In genomic region chr10:121488623-121489299, GRCm38 (mm10) we compare ENCODE assay signal across 9 mouse cellular contexts. TPM values are rescaled to one million over a fixed set of nuclear protein-coding genes. Genes with fewer than 3 reads are reported as not detected.
DNase-seq lines count a peak whose midpoint lies in the region; ATAC-seq and TF ChIP-seq lines count a peak whose summit lies in the region.
"Had no signal": no experiment of that assay in that cellular context is flagged by ENCODE, and none has a peak within 500 bp of the region (broad histone marks: within the 10 kb centered on the region; RNA-seq: fewer than 3 reads in every experiment).

No protein-coding gene starts in this region.

- no peaks in the 10 kb centered on the region for H3K36me3 ChIP-seq in heart, embryonic 13.5 days
- no peaks in the 10 kb centered on the region for H3K36me3 ChIP-seq in hindbrain, embryonic 12.5 days
- H3K36me3 ChIP-seq: limb, embryonic 13.5 days had no signal

- no peaks in the 10 kb centered on the region for H3K9me3 ChIP-seq in heart, embryonic 13.5 days
- H3K9me3 ChIP-seq in hindbrain, embryonic 12.5 days (replicated peaks): no peaks in the 10 kb centered on the region
- H3K9me3 ChIP-seq: limb, embryonic 13.5 days had no signal

- 0 out of 2 replicates have a peak overlapping the region, but pooled peaks have one; percentile 9 for H3K4me2 ChIP-seq in heart, embryonic 13.5 days
- H3K4me2 ChIP-seq in hindbrain, embryonic 12.5 days (replicated peaks): no peak overlapping the region
- H3K4me2 ChIP-seq: limb, embryonic 13.5 days had no signal

- WGBS in heart, embryonic 13.5 days: 74% methylated on average over 14 of the region's 14 CpGs
- WGBS in bone marrow, adult 2 months: 35% methylated on average over 14 of the region's 14 CpGs
- WGBS in hindbrain, embryonic 12.5 days: 83% methylated on average over 14 of the region's 14 CpGs

- H3K27ac ChIP-seq in heart, embryonic 13.5 days (replicated peaks): peak overlapping the region; percentile 42
- H3K27ac ChIP-seq in bone marrow, adult 2 months (ENCODE audit: control insufficient read depth, insufficient read depth, low read depth, low read length, poor library complexity): peak overlapping the region; percentile 84; the same call in 1 of the 2 replicates
- no peak overlapping the region for H3K27ac ChIP-seq in hindbrain, embryonic 12.5 days
- H3K27ac ChIP-seq: limb, embryonic 13.5 days had no signal

- TF ChIP-seq CTCF in bone marrow, adult 2 months (IDR thresholded peaks at IDR 0.05; ENCODE audit: control insufficient read depth, insufficient read depth, low read length): no peak

- DNase-seq in heart, postnatal 14 days: no peak
- peak; percentile 65 to 90 for DNase-seq in kidney, postnatal 25 days
- DNase-seq in urinary bladder, postnatal 25 days (ENCODE audit: low spot score): no peak

- H3K4me1 ChIP-seq in heart, embryonic 13.5 days: peaks cover 8% of the 10 kb centered on the region
- peaks cover 14% of the 10 kb centered on the region for H3K4me1 ChIP-seq in bone marrow, adult 2 months (ENCODE audit: control insufficient read depth, insufficient read depth, low read length)
- no peaks in the 10 kb centered on the region for H3K4me1 ChIP-seq in hindbrain, embryonic 12.5 days
- H3K4me1 ChIP-seq: limb, embryonic 13.5 days had no signal

- TF ChIP-seq POLR2A in bone marrow, adult 2 months (IDR thresholded peaks at IDR 0.05; ENCODE audit: borderline replicate concordance, control insufficient read depth, low read depth, low read length): no peak

- no peak overlapping the region for H3K4me3 ChIP-seq in heart, embryonic 13.5 days
- peak overlapping the region; percentile 78 for H3K4me3 ChIP-seq in bone marrow, adult 2 months (replicated peaks; ENCODE audit: control insufficient read depth, low read depth, low read length)
- no peak overlapping the region for H3K4me3 ChIP-seq in hindbrain, embryonic 12.5 days
- H3K4me3 ChIP-seq: limb, embryonic 13.5 days had no signal

- ATAC-seq in heart, embryonic 13.5 days (ENCODE audit: extremely low read depth, insufficient number of reproducible peaks, low FRiP score, low TSS enrichment): no peak
- peak; percentile 92 for ATAC-seq in megakaryocyte, adult 5-6 weeks (ENCODE audit: poor library complexity, severe bottlenecking)
- no peak for ATAC-seq in inflammation-experienced regulatory T-cells, adult 6 months
- ATAC-seq in hindbrain, embryonic 12.5 days (ENCODE audit: low FRiP score): no peak

- no peak overlapping the region for H3K9ac ChIP-seq in heart, embryonic 13.5 days
- no peak overlapping the region for H3K9ac ChIP-seq in hindbrain, embryonic 12.5 days
- H3K9ac ChIP-seq: limb, embryonic 13.5 days had no signal

- intact Hi-C loops in heart, postnatal 14 days (cut with DNase I): no loop called here

- H3K27me3 ChIP-seq in heart, embryonic 13.5 days (replicated peaks): no peaks in the 10 kb centered on the region
- no peaks in the 10 kb centered on the region for H3K27me3 ChIP-seq in hindbrain, embryonic 12.5 days
- H3K27me3 ChIP-seq: limb, embryonic 13.5 days had no signal

RNA-seq across cellular contexts. Expression of gene Rassf3, which starts 12.6 kb away (rescaled TPM):
- 15.2 and 19.2 TPM in 2 replicates for polyA plus RNA-seq in heart, embryonic 13.5 days (2015; fragmentation: Nextera tagmentation; extraction: Ambion mirVana)
- total RNA-seq in heart, postnatal 14 days (2021): 100 to 1,000 TPM; 120 to 125 TPM
- 18.8 and 41.2 TPM in 2 replicates for polyA plus RNA-seq in bone marrow, adult 2 months (2011; ENCODE audit: insufficient read depth, insufficient read length, low replicate concordance, missing spikeins)
- 65.7 and 65.8 TPM in 2 replicates for total RNA-seq in megakaryocyte, adult 5-6 weeks (2015)
- 56.4 and 56.8 TPM in 2 replicates for total RNA-seq in megakaryocyte, adult 5-6 weeks (2017)
- polyA plus RNA-seq in inflammation-experienced regulatory T-cells, adult 6 months (2017; shearing (Covaris generic)): 1 to 10 TPM; 6.1 to 6.8 (median 6.2) TPM
- polyA plus RNA-seq in hindbrain, embryonic 12.5 days (2016; fragmentation: Nextera tagmentation; extraction: Ambion mirVana): 12.7 and 13.4 TPM in 2 replicates

Comparison
In these comparisons a context has a peak if more than half of its experiments do, and no peak if none do; other contexts are left out.
1. DNase-seq: peak in kidney, postnatal 25 days (2 of 2); none in heart, postnatal 14 days (0 of 2) and urinary bladder, postnatal 25 days (single experiment).